Mouse (Mus musculus): ENCODE results near the gene Dpy19l3. TPM values are rescaled to one million over a fixed set of nuclear protein-coding genes. Genes with fewer than 3 reads are reported as not detected.
A peak's percentile ranks its signal among the peaks of the same experiment; 100 is the strongest.

Gene Dpy19l3
- total RNA-seq, 2 experiments from 2014 or later = 51.0 to 57.2 TPM

DNA sequence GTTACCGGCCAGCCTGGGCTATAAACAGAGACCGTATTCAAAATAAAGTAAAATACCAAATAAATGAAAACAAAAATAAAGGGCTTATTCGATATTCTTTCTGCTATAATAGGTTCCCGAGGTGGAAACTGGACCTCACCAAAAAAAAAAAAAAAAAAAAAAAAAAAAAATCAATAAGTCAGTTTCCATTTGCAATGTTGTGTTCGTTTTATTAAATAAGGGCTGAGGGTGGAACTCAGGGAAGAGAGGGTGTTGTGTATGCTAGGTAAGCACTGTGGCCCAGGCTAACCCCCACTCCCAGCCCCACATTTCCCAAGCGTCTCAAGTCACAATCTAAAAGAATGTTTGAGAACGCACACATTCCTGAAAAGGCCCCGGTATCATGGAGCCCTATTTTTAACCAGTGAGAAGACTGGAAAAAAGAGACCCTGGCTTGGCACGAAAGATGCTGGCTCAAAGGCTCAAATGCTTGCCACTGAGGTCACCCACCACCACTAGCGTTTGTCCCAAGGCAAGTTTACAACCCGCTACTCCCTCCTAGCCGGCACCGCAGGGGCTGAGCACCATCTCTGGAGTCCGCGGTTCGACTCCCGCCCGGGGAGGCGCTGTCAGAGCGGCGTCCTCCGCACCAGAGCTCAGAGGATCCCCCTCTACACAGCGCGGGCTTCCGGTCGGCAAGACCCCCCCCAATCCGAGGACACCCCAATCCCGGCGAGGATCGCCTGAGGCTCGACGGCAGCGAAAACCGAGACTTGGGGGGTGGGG lies 107.8 kb downstream of the Dpy19l3 start:
- peak; percentile 10 to 41 for DNase-seq (ENCODE audit: low spot score in 2 of 2)

DNA sequence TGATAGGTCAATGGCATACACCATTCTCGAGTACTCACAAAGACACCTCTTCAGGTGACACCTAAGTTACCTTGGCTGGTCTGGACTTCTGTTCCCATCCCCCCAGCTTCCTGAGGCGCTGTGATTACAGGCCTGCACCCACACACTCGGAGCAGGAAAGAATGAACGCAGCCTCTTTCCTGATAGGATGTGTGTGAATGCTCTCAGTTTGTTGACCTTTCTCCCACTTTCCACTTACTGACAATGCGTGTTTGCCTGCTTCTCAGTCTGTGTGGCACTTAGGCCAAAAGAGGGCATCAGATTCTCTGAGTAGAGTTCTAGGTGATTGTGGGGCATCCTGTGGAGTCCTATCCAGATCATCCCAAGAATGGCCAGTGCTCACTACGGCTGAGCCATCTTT lies 114.2 kb downstream of the Dpy19l3 start:
- DNase-seq (ENCODE audit: low spot score in 2 of 2) = no peak

DNA sequence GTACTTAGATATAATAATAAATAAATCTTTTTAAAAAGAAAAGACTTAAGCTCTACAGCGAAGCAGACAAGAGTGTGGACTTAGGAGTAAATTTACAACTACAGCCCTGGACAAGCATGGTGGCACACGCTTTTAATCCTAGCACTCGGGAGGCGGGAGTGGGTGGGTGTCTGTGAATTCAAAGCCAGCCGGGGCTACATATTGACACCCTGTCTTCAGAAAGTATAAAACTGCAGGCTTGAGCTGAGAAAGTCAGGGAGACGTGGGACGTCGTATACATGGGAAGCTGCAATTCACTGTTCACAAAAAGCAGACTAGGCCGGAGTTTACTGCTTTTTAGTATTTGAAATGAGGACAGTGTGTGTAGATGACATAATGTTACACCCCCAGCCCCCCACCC lies 117.4 kb downstream of the Dpy19l3 start:
- DNase-seq (ENCODE audit: low spot score in 2 of 2) = no peak

GRCm38 (mm10) chr7:35636229-35636628 lies 118.0 kb downstream of the Dpy19l3 start:
- peak in 1 of 2 experiments; percentile 31 for DNase-seq (ENCODE audit: low spot score in 2 of 2)

Other genes with a start within 250 kb of the Dpy19l3 start
- under 1 TPM; 0.07 to 0.10 TPM for gene Tdrd12, start 216.7 kb downstream of the Dpy19l3 start, total RNA-seq (2021)
- 10 to 100 TPM; 51.1 to 53.2 TPM for gene Nudt19, start 198.2 kb downstream of the Dpy19l3 start, total RNA-seq (2021)
- gene Rgs9bp, start 168.9 kb downstream of the Dpy19l3 start, total RNA-seq (2021) = under 1 TPM; 0.29 to 0.30 TPM
- gene Ankrd27, start 168.2 kb downstream of the Dpy19l3 start, total RNA-seq (2021) = 10 to 100 TPM; 28.7 to 30.2 TPM
- gene Pdcd5, start 106.9 kb downstream of the Dpy19l3 start, total RNA-seq (2021) = 10 to 100 TPM; 75.9 to 76.2 TPM
- 10 to 100 TPM; 23.5 to 26.6 TPM for gene Zfp507, start 48.5 kb upstream of the Dpy19l3 start, total RNA-seq (2021)

Measured in adrenal gland, adult 18-20 months (tissue).